Mouse (Mus musculus): ENCODE data around the gene Rap1gap.

Gene Rap1gap

GRCm38 (mm10) chr4:137661547-137661946 lies 3.0 kb upstream of the Rap1gap start:
- no peak for DNase-seq (ENCODE audit: low read depth, low spot score)

GRCm38 (mm10) chr4:137663491-137663890 lies 1.0 kb upstream of the Rap1gap start:
- DNase-seq (ENCODE audit: low read depth, low spot score), result no peak

GRCm38 (mm10) chr4:137664980-137665675 lies 602 bp downstream of the Rap1gap start:
- no peak for DNase-seq (ENCODE audit: low read depth, low spot score)

- DNase-seq (ENCODE audit: low read depth, low spot score), result no peak
Measured at GRCm38 (mm10) chr4:137665791-137666190, 1.3 kb downstream of the Rap1gap start.

- DNase-seq (ENCODE audit: low read depth, low spot score), result no peak
Measured at GRCm38 (mm10) chr4:137666283-137666957, 1.9 kb downstream of the Rap1gap start.

GRCm38 (mm10) chr4:137666958-137667345 lies 2.4 kb downstream of the Rap1gap start:
- DNase-seq (ENCODE audit: low read depth, low spot score), result no peak

GRCm38 (mm10) chr4:137667747-137668146 lies 3.2 kb downstream of the Rap1gap start:
- DNase-seq (ENCODE audit: low read depth, low spot score), result no peak

GRCm38 (mm10) chr4:137671711-137672500 lies 7.4 kb downstream of the Rap1gap start:
- DNase-seq (ENCODE audit: low read depth, low spot score), result no peak

- DNase-seq (ENCODE audit: low read depth, low spot score), result no peak
Measured at GRCm38 (mm10) chr4:137675566-137675965, 11.0 kb downstream of the Rap1gap start.

GRCm38 (mm10) chr4:137676057-137676456 lies 11.5 kb downstream of the Rap1gap start:
- peak; percentile 71 for DNase-seq (ENCODE audit: low read depth, low spot score)

- no peak for DNase-seq (ENCODE audit: low read depth, low spot score)
Measured at GRCm38 (mm10) chr4:137676700-137677484, 12.4 kb downstream of the Rap1gap start.

- DNase-seq (ENCODE audit: low read depth, low spot score), result no peak
Measured at GRCm38 (mm10) chr4:137677906-137678305, 13.4 kb downstream of the Rap1gap start.

GRCm38 (mm10) chr4:137678568-137678967 lies 14.0 kb downstream of the Rap1gap start:
- no peak for DNase-seq (ENCODE audit: low read depth, low spot score)

- DNase-seq (ENCODE audit: low read depth, low spot score), result no peak
Measured at GRCm38 (mm10) chr4:137679979-137680550, 15.5 kb downstream of the Rap1gap start.

- no peak for DNase-seq (ENCODE audit: low read depth, low spot score)
Measured at GRCm38 (mm10) chr4:137680721-137681120, 16.2 kb downstream of the Rap1gap start.

GRCm38 (mm10) chr4:137681408-137682104 lies 17.0 kb downstream of the Rap1gap start:
- no peak for DNase-seq (ENCODE audit: low read depth, low spot score)

- DNase-seq (ENCODE audit: low read depth, low spot score), result peak; percentile 47
Measured at GRCm38 (mm10) chr4:137682961-137683453, 18.5 kb downstream of the Rap1gap start.

- DNase-seq (ENCODE audit: low read depth, low spot score), result no peak
Measured at GRCm38 (mm10) chr4:137684830-137685343, 20.4 kb downstream of the Rap1gap start.

GRCm38 (mm10) chr4:137686303-137686702 lies 21.8 kb downstream of the Rap1gap start:
- DNase-seq (ENCODE audit: low read depth, low spot score), result no peak

- no peak for DNase-seq (ENCODE audit: low read depth, low spot score)
Measured at GRCm38 (mm10) chr4:137687234-137687825, 22.8 kb downstream of the Rap1gap start.

Measured in 3T3-L1 (cell line).